Mouse (Mus musculus): ENCODE results near the gene Ftcd. TPM values are rescaled to one million over a fixed set of nuclear protein-coding genes. Genes with fewer than 3 reads are reported as not detected.

Ftcd gene
- polyA plus RNA-seq, 1 experiment from 2014 or later: not detected

DNA sequence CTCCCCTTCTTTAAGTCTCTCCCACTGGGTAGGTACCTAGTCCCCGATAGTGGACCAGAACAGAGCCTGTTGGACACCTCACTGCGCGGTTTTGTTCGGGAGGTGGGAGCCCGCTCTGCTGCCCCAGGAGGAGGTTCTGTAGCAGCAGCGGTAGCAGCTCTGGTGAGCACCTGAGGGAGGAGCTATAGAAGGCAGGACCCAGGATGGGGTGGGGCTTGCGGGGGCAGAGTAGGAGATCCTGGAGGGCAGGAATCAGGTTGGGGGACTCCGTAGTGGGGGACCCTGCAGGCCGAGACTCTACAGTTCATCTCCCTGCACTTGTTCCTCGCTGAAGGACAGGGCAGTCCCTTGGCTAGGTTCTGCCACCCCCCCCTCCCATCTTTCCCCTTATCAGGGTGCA lies 8.7 kb downstream of the Ftcd start:
- Histone ChIP-seq H3K27ac (ENCODE audit: low read depth, low read length) (no peak overlapping the region), H3K27me3 (ENCODE audit: control insufficient read depth, insufficient read depth, low read length) (no peaks in the 10 kb centered on the region; the same call in 1 of the 2 replicates), H3K9me3 (ENCODE audit: control insufficient read depth, low read length) (no peaks in the 10 kb centered on the region), H3K9ac (ENCODE audit: low read length) (no peak overlapping the region; the same call in 1 of the 2 replicates), H3K4me1 (ENCODE audit: control insufficient read depth, insufficient read depth, low read length) (no peaks in the 10 kb centered on the region), H3K4me3 (ENCODE audit: low read depth, low read length) (no peak overlapping the region), H3K4me2 (no peak overlapping the region), H3K36me3 (ENCODE audit: control insufficient read depth, insufficient read depth, low read length) (no peaks in the 10 kb centered on the region)
- DNase-seq (ENCODE audit: low spot score, missing footprints) (no peak), ATAC-seq (ENCODE audit: low FRiP score) (no peak)
- 12% methylated on average over 10 of the region's 10 CpGs for WGBS

DNA sequence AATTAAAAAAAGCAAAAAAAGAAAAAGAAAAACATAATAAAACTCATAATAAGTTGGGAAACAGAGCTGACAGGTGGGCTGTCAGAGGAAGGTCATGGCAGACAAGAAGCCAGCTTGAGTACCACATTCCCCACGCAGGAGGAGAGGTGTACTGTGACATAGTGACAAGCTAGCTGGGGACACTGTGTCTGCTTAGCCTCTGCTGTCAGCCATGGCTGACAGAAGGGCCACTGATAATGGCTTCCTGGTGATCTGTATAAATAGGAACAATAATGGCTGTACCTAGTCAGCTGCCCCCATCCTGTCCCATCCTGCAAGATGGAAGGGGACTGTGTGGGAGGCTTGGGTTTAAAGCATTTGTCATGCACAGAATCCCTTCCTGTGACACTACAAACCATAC lies 10.7 kb downstream of the Ftcd start:
- no peak overlapping the region for H3K4me3 ChIP-seq (ENCODE audit: low read depth, low read length)
- no peaks in the 10 kb centered on the region for H3K9me3 ChIP-seq (ENCODE audit: control insufficient read depth, low read length)
- no peak overlapping the region for H3K27ac ChIP-seq (ENCODE audit: low read depth, low read length)
- no peaks in the 10 kb centered on the region for H3K4me1 ChIP-seq (ENCODE audit: control insufficient read depth, insufficient read depth, low read length)
- DNase-seq (ENCODE audit: low spot score, missing footprints) (no peak), ATAC-seq (ENCODE audit: low FRiP score) (no peak)
- H3K9ac ChIP-seq (ENCODE audit: low read length): no peak overlapping the region
- no peaks in the 10 kb centered on the region; the same call in 1 of the 2 replicates for H3K27me3 ChIP-seq (ENCODE audit: control insufficient read depth, insufficient read depth, low read length)
- 79% methylated on average over 1 of the region's 1 CpGs for WGBS
- no peak overlapping the region for H3K4me2 ChIP-seq
- no peaks in the 10 kb centered on the region for H3K36me3 ChIP-seq (ENCODE audit: control insufficient read depth, insufficient read depth, low read length)

DNA sequence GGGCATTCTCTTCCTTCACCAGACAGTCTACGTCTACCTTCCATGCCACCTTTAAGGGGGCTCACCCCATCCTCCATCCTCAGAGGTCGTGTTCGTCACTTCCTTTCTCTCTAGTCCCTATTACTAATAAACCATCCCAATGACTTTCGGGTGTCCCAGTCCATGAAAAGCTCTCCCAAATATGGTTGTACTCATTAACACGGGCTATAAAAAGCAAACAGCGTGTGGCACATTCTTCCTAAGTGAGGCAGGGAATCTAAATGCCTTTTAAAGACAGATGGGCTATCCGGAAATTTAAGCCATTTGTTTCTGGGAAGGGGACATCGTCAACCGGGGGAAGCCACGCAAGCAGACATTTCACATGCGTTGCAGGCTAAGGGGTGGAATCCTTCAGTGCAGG lies 14.7 kb downstream of the Ftcd start:
- H3K4me1 ChIP-seq (ENCODE audit: control insufficient read depth, insufficient read depth, low read length): no peaks in the 10 kb centered on the region
- H3K4me2 ChIP-seq: no peak overlapping the region
- H3K4me3 ChIP-seq (ENCODE audit: low read depth, low read length): no peak overlapping the region
- no peak overlapping the region for H3K9ac ChIP-seq (ENCODE audit: low read length)
- H3K27ac ChIP-seq (ENCODE audit: low read depth, low read length): no peak overlapping the region
- H3K27me3 ChIP-seq (ENCODE audit: control insufficient read depth, insufficient read depth, low read length): no peaks in the 10 kb centered on the region
- no peaks in the 10 kb centered on the region for H3K36me3 ChIP-seq (ENCODE audit: control insufficient read depth, insufficient read depth, low read length)
- WGBS: 91% methylated on average over 11 of the region's 11 CpGs
- DNase-seq (ENCODE audit: low spot score, missing footprints): no peak
- no peaks in the 10 kb centered on the region for H3K9me3 ChIP-seq (ENCODE audit: control insufficient read depth, low read length)
- no peak for ATAC-seq (ENCODE audit: low FRiP score)

DNA sequence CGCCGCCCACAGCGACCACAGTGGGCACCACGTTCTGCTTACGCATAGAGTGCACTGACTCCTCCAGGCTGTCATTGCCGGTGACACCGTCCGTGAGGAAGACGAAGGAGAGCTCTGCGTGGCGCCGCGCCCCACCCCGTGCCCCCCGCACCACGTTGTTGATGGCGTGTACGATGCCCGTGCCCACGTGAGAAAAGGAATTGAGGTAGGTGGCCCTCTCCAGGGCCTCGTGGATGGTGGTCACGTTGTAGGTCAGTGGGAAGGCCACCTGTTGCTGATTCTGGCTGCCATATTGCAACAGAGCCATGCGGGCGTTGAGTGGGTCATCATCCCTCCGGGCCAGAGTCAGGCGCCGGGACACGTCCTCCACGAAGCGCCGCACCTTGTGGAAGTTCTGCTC lies 20.9 kb downstream of the Ftcd start:
- H3K4me1 ChIP-seq (ENCODE audit: control insufficient read depth, insufficient read depth, low read length): no peaks in the 10 kb centered on the region
- no peak for ATAC-seq (ENCODE audit: low FRiP score)
- no peak overlapping the region for H3K9ac ChIP-seq (ENCODE audit: low read length)
- H3K4me3 ChIP-seq (ENCODE audit: low read depth, low read length): no peak overlapping the region
- DNase-seq (ENCODE audit: low spot score, missing footprints): no peak
- no peaks in the 10 kb centered on the region for H3K36me3 ChIP-seq (ENCODE audit: control insufficient read depth, insufficient read depth, low read length)
- no peaks in the 10 kb centered on the region for H3K27me3 ChIP-seq (ENCODE audit: control insufficient read depth, insufficient read depth, low read length)
- 91% methylated on average over 31 of the region's 31 CpGs for WGBS
- no peak overlapping the region for H3K4me2 ChIP-seq
- no peaks in the 10 kb centered on the region for H3K9me3 ChIP-seq (ENCODE audit: control insufficient read depth, low read length)
- H3K27ac ChIP-seq (ENCODE audit: low read depth, low read length): no peak overlapping the region

DNA sequence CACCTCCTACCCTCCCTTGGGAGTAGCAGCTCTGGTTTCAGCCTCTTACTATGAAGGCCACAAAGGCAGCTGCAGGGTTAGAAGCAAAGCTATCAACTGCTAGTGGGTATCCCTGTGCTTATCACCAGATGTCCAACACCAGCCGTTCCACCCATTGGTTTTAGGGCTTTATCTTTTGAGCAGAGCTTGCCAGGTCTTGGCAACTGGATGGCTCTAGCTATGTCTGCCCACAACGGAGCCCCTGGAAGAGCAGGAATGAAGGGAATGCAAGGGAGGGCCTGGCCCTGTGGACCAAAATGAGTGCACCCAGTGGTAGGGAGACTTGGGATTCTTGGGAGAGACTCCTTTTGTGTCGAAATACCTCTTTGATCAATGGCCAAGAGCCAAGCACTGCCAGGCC lies 27.2 kb downstream of the Ftcd start:
- no peak overlapping the region for H3K27ac ChIP-seq (ENCODE audit: low read depth, low read length)
- H3K36me3 ChIP-seq (ENCODE audit: control insufficient read depth, insufficient read depth, low read length): no peaks in the 10 kb centered on the region
- no peaks in the 10 kb centered on the region for H3K4me1 ChIP-seq (ENCODE audit: control insufficient read depth, insufficient read depth, low read length)
- H3K27me3 ChIP-seq (ENCODE audit: control insufficient read depth, insufficient read depth, low read length): no peaks in the 10 kb centered on the region
- H3K9ac ChIP-seq (ENCODE audit: low read length): no peak overlapping the region
- ATAC-seq (ENCODE audit: low FRiP score): no peak
- no peak for DNase-seq (ENCODE audit: low spot score, missing footprints)
- WGBS: 85% methylated on average over 3 of the region's 3 CpGs
- no peak overlapping the region for H3K4me3 ChIP-seq (ENCODE audit: low read depth, low read length)
- no peaks in the 10 kb centered on the region for H3K9me3 ChIP-seq (ENCODE audit: control insufficient read depth, low read length)
- no peak overlapping the region for H3K4me2 ChIP-seq

DNA sequence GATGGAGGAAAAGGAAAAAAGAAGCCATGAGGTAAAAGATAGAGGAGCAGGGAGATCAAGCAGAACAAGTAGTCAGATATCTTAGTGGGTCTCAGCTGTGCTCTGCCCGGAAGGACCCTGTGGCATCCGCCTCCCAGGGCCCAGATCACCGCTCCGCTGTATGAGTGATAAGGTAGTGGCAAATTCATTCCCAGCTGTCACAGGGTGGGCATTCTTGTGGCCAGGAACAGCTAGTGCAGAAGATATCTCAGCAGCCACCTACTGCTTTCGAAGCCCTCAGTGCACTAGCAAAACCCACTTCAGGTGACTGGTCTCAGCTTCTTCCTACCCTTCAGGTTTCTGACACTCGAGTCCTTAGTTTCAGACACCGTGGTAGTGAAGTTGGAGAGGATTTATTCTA lies 37.0 kb downstream of the Ftcd start:
- Histone ChIP-seq H3K4me2 (no peak overlapping the region), H3K27ac (ENCODE audit: low read depth, low read length) (no peak overlapping the region), H3K27me3 (ENCODE audit: control insufficient read depth, insufficient read depth, low read length) (no peaks in the 10 kb centered on the region), H3K36me3 (ENCODE audit: control insufficient read depth, insufficient read depth, low read length) (no peaks in the 10 kb centered on the region), H3K4me1 (ENCODE audit: control insufficient read depth, insufficient read depth, low read length) (no peaks in the 10 kb centered on the region), H3K9me3 (ENCODE audit: control insufficient read depth, low read length) (no peaks in the 10 kb centered on the region), H3K9ac (ENCODE audit: low read length) (no peak overlapping the region), H3K4me3 (ENCODE audit: low read depth, low read length) (no peak overlapping the region)
- WGBS: 91% methylated on average over 7 of the region's 7 CpGs
- no peak for ATAC-seq (ENCODE audit: low FRiP score)
- DNase-seq (ENCODE audit: low spot score, missing footprints): no peak

DNA sequence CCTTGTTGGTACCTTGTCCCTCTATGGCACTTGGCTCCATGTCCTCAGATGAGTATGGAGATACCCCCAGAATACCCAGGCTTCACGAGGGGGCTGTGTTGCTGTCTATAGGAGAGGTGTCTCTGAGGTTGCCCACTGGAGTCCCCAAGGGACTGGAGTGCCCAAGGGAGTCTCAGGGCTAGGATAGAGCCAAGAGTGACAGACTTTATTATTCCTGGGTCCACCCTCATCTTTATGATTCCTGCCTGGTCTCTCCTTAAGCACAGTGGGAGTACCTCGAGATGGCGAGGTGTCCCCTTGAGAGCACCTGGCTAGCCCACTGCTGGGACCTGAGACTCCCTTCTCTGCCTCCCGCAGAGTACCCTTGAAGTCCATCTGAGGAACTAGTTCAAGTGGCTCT lies 47.0 kb downstream of the Ftcd start:
- DNase-seq (ENCODE audit: low spot score, missing footprints): no peak
- 81% methylated on average over 4 of the region's 4 CpGs for WGBS
- H3K27ac ChIP-seq (ENCODE audit: low read depth, low read length): no peak overlapping the region
- H3K4me3 ChIP-seq (ENCODE audit: low read depth, low read length): no peak overlapping the region
- no peak overlapping the region for H3K9ac ChIP-seq (ENCODE audit: low read length)
- no peaks in the 10 kb centered on the region for H3K36me3 ChIP-seq (ENCODE audit: control insufficient read depth, insufficient read depth, low read length)
- H3K9me3 ChIP-seq (ENCODE audit: control insufficient read depth, low read length): no peaks in the 10 kb centered on the region
- H3K4me1 ChIP-seq (ENCODE audit: control insufficient read depth, insufficient read depth, low read length): no peaks in the 10 kb centered on the region
- ATAC-seq (ENCODE audit: low FRiP score): no peak
- no peaks in the 10 kb centered on the region for H3K27me3 ChIP-seq (ENCODE audit: control insufficient read depth, insufficient read depth, low read length)
- H3K4me2 ChIP-seq: no peak overlapping the region

DNA sequence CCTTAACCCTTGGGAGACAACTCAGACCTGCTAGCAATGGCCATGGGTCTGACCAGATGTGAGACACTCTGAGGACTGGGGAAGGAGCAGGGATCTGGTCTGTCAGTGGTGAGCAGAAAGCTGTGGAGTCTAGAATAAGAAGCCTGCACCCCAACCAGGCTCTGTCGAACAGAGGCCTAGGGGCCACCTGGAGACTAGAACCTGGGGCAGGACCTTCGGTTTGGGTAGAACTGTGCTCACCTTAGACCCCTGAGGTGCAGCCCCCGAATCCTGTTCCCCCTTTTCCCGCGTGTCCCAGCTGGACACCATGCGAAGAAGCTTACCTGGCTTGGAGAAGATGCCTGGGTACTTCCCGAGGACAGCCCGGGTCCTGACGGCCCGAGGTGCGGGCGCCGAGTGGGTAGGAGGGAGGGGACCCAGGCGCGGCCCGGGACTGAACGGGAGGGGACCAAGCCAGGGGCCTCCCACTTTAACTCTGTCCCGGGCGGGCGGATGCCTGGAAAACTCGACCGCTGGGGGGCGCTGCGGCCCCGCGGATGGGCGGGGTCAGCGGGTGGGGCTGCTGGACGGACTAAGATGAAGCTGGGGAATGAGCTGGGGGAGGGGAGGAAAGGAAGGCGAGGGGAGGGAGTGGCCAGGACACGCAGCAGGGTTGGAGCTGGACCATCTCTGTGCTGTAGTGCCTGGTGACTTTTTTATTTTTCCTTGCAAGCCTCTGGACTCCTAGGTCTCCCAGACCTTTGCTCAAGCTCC lies 47.7 kb downstream of the Ftcd start, which contains the start of gene Col6a2:
Gene Col6a2, minus strand, starts transcription at position 703 of the 753 bp plus-strand sequence.
- DNase-seq (ENCODE audit: low spot score, missing footprints) (peak; percentile 99), ATAC-seq (ENCODE audit: low FRiP score) (peak; percentile 93)
- 3% methylated on average over 31 of the region's 31 CpGs for WGBS
- Histone ChIP-seq H3K4me3 (ENCODE audit: low read depth, low read length) (peak within 1 kb of the TSS; percentile 30), H3K36me3 (ENCODE audit: control insufficient read depth, insufficient read depth, low read length) (no peaks in the 10 kb centered on the region), H3K9ac (ENCODE audit: low read length) (peak within 1 kb of the TSS; percentile 57; the same call in 1 of the 2 replicates), H3K27me3 (ENCODE audit: control insufficient read depth, insufficient read depth, low read length) (no peaks in the 10 kb centered on the region), H3K4me2 (peak within 1 kb of the TSS; percentile 53), H3K4me1 (ENCODE audit: control insufficient read depth, insufficient read depth, low read length) (no peaks in the 10 kb centered on the region), H3K9me3 (ENCODE audit: control insufficient read depth, low read length) (no peaks in the 10 kb centered on the region), H3K27ac (ENCODE audit: low read depth, low read length) (no peak within 1 kb of the TSS)

DNA sequence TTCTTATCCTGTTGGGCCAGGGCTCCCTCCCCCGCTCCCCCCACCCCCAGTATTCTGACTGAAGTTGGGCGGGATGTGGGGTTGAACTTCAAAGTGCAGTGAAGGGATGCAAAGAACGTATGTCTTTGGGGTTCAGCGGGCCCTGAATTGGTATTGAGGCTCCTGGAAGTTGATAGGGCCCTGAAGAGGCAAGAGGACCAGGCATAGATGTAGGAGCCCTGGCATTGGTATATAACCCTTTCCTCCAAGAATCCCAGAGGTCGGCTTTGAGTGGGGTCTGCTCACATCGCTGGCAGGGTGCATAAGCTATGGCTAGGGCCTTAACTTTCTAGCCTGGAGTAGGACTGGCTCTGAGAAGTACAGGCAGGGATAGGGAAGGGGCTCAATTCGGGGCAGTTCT lies 48.3 kb downstream of the Ftcd start:
- Histone ChIP-seq H3K4me3 (ENCODE audit: low read depth, low read length) (peak overlapping the region; percentile 30; the same call in 1 of the 2 replicates), H3K4me1 (ENCODE audit: control insufficient read depth, insufficient read depth, low read length) (no peaks in the 10 kb centered on the region), H3K4me2 (peak overlapping the region; percentile 53), H3K9ac (ENCODE audit: low read length) (peak overlapping the region; percentile 4; the same call in 1 of the 2 replicates), H3K27ac (ENCODE audit: low read depth, low read length) (no peak overlapping the region), H3K9me3 (ENCODE audit: control insufficient read depth, low read length) (no peaks in the 10 kb centered on the region), H3K27me3 (ENCODE audit: control insufficient read depth, insufficient read depth, low read length) (no peaks in the 10 kb centered on the region), H3K36me3 (ENCODE audit: control insufficient read depth, insufficient read depth, low read length) (no peaks in the 10 kb centered on the region)
- peak; percentile 11; the same call in 1 of the 2 replicates for ATAC-seq (ENCODE audit: low FRiP score)
- DNase-seq (ENCODE audit: low spot score, missing footprints): peak; percentile 86
- WGBS: 22% methylated on average over 6 of the region's 7 CpGs

All from midbrain, embryonic 11.5 days (tissue).